Mouse (Mus musculus): ENCODE data around the gene Cox17.
"Not testable (repeated sequence)": the region's sequence is repeated elsewhere in the genome, so short reads cannot be mapped to it uniquely, and the experiment has no call there.

Gene Cox17

GRCm38 (mm10) chr16:38346529-38347325, at the start of gene Cox17, which contains the start of gene Gm21987:
Gene Cox17 (plus strand): TSS chr16:38346991.
Gene Gm21987 (plus strand): TSS chr16:38347040.
- in situ Hi-C loops (cut with MboI; ENCODE audit: low pct_unique_long_range_greater_than_20kb in 1 of 2, low sequenced_read_pairs in 2 of 2, unreplicated experiment in 1 of 2) = loop anchor here (10.0 kb wide), 3 partner anchors 118 to 148 kb away; no protein-coding TSS in a partner anchor

- in situ Hi-C loops (cut with MboI; ENCODE audit: low pct_unique_long_range_greater_than_20kb in 1 of 2, low sequenced_read_pairs in 2 of 2, unreplicated experiment in 1 of 2) = no loop called here
Measured at GRCm38 (mm10) chr16:38298410-38298809, 48.4 kb upstream of the Cox17 start.

DNA sequence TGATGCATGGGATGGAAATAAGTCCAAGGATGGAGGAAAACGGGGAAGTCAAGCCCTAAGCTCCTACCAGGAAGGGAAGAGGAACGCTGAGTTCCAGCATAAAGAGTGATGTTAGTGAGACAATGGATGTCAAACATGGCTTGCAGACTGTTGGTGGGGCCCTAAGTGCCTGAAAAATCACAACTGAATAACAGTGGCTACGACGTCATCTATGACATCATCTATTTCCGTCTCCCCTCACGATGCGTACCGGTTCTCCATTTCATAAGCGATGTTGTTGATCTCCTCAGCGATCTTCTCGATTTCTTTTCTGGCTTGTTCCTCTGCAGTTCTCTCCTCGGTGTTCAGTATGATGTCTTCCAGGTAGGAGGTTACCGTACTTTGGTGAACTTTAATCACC, 44.4 kb upstream of the Cox17 start:
- in situ Hi-C loops (cut with MboI; ENCODE audit: low pct_unique_long_range_greater_than_20kb in 1 of 2, low sequenced_read_pairs in 2 of 2, unreplicated experiment in 1 of 2) = no loop called here

GRCm38 (mm10) chr16:38304460-38305194, 42.2 kb upstream of the Cox17 start:
- in situ Hi-C loops (cut with MboI; ENCODE audit: low pct_unique_long_range_greater_than_20kb in 1 of 2, low sequenced_read_pairs in 2 of 2, unreplicated experiment in 1 of 2) = no loop called here

- in situ Hi-C loops (cut with MboI; ENCODE audit: low pct_unique_long_range_greater_than_20kb in 1 of 2, low sequenced_read_pairs in 2 of 2, unreplicated experiment in 1 of 2) = no loop called here
Measured at GRCm38 (mm10) chr16:38306571-38307220, 40.1 kb upstream of the Cox17 start.

GRCm38 (mm10) chr16:38307221-38307605, 39.6 kb upstream of the Cox17 start:
- in situ Hi-C loops (cut with MboI; ENCODE audit: low pct_unique_long_range_greater_than_20kb in 1 of 2, low sequenced_read_pairs in 2 of 2, unreplicated experiment in 1 of 2) = no loop called here

DNA sequence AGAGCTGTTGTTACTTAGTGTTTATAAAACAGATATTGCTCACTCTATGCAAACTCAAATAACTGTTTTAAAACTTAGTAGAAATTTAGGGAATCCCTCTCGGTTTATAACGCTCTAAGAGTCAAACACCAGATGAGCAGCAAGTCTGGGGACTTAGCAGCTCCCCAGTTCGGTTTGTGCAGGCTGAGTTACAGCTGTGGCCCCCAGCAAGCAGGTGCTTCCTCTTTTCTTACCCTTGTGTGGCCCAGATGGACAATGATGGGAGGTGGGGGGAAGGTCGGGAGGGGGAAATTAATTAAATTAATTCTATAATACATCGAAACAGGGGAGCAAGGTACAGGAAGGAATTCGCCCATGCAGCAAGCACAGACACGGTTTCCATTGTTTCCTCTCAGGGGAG, 39.1 kb upstream of the Cox17 start:
- in situ Hi-C loops (cut with MboI; ENCODE audit: low pct_unique_long_range_greater_than_20kb in 1 of 2, low sequenced_read_pairs in 2 of 2, unreplicated experiment in 1 of 2) = no loop called here

GRCm38 (mm10) chr16:38308195-38308594, 38.6 kb upstream of the Cox17 start:
- in situ Hi-C loops (cut with MboI; ENCODE audit: low pct_unique_long_range_greater_than_20kb in 1 of 2, low sequenced_read_pairs in 2 of 2, unreplicated experiment in 1 of 2) = no loop called here

- in situ Hi-C loops (cut with MboI; ENCODE audit: low pct_unique_long_range_greater_than_20kb in 1 of 2, low sequenced_read_pairs in 2 of 2, unreplicated experiment in 1 of 2) = no loop called here
Measured at GRCm38 (mm10) chr16:38318492-38318891, 28.3 kb upstream of the Cox17 start.

DNA sequence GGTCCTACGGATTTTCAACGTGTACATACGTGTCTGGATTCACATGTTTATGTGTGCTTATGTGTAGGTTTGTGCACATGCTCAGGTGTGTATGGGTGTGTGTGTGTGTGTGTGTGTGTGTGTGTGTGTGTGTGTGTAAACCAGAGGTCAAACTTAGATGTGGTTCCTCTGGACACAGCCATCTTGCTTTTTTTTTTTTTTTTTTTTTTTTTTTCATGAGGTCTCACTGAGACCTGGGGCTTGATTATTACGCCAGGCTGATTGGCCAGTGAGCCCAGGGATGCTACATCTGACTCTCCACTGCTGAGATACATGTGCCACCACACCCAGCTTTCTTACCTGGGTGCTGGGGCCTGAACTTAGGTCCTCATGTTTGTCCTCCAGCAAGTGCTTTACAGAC, 27.7 kb upstream of the Cox17 start:
- in situ Hi-C loops (cut with MboI; ENCODE audit: low pct_unique_long_range_greater_than_20kb in 1 of 2, low sequenced_read_pairs in 2 of 2, unreplicated experiment in 1 of 2) = no loop called here

DNA sequence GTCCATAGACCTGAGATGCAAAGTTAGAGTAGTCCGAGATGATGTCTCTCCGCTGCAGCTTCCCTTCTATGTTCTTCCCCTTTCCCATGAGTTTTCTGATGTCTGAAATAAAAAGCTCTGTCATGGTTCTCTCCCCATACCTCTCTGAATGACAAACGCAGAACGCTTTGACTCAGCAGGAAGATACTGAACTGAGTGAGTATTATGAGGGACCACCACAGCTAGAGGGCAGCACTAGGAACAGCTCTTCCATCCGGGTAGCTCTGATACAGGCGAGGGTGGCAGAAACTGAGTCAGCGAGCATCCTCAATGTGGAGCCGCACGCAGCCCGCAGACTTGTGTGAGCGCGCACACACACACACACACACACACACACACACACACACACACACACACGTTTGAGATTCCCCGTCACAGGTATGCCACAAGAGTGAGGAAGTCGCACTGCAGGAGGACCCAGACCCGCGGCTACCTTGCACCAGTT, 25.3 kb upstream of the Cox17 start:
- in situ Hi-C loops (cut with MboI; ENCODE audit: low pct_unique_long_range_greater_than_20kb in 1 of 2, low sequenced_read_pairs in 2 of 2, unreplicated experiment in 1 of 2) = no loop called here

DNA sequence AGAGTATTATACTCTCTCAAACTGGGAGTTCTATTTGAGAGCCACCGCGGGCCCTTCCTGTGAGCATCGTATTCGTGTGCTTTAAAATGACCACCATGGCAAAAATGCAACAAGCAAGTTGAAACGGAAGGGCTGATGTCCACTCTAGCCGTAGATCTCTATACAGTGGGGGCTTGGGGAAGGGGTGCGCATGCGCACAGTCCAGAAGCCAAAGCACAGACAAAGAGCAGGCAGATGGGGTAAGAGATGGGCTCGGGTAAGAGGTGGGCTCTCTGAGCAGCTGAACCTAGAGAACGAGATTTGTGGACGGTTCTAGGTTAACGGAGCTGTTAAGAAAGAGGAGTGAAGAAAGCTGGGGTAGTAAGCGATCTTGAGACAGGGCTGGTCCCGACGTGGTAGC, 22.5 kb upstream of the Cox17 start:
- in situ Hi-C loops (cut with MboI; ENCODE audit: low pct_unique_long_range_greater_than_20kb in 1 of 2, low sequenced_read_pairs in 2 of 2, unreplicated experiment in 1 of 2) = no loop called here

DNA sequence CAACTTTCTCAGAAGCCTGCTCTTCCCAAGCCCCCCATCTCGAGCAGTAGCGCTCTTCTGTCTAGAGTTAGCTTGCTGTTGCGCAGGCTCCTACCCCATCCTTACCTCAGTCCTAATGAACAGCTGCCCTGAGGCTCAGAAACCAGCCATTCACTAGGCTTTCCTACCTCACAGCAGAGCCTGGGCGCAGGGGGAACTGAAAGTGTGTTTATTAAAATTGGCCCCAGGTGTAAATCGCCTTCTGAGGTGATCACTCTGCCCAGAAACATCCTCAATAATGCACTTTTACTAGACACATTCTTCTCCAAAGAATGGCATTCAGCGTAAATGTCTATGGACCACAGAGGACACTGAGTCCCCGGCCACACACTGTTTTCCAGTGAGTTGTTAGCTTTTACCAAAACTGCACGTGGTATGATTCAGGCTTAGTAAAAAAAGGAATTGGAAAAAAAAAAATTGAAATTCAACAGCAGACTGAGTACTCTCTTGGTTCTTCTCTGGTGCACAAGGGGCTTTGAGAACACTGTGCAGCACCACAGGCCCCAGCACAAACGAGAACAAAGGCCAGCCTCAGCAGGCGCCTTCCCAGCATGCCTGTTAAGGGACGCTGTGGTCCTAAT, 19.9 kb upstream of the Cox17 start:
- in situ Hi-C loops (cut with MboI; ENCODE audit: low pct_unique_long_range_greater_than_20kb in 1 of 2, low sequenced_read_pairs in 2 of 2, unreplicated experiment in 1 of 2) = no loop called here

GRCm38 (mm10) chr16:38329340-38329739, 17.5 kb upstream of the Cox17 start:
- in situ Hi-C loops (cut with MboI; ENCODE audit: low pct_unique_long_range_greater_than_20kb in 1 of 2, low sequenced_read_pairs in 2 of 2, unreplicated experiment in 1 of 2) = no loop called here

GRCm38 (mm10) chr16:38334431-38334830, 12.4 kb upstream of the Cox17 start:
- in situ Hi-C loops (cut with MboI; ENCODE audit: low pct_unique_long_range_greater_than_20kb in 1 of 2, low sequenced_read_pairs in 2 of 2, unreplicated experiment in 1 of 2) = no loop called here

DNA sequence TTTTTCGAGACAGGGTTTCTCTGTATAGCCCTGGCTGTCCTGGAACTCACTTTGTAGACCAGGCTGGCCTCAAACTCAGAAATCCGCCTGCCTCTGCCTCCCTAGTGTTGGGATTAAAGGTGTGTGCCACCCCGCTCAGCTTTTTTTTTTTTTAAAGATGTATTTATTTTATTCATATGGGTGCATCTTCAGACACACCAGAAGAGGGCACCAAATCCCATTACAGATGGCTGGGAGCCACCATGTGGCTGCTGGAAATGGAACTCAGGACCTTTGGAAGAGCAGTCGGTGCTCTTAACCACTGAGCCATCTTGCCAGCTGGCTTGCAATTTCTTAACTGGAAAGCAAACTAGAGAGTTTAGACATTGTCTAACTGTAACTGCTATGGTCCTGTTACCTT, 8.7 kb upstream of the Cox17 start:
- in situ Hi-C loops (cut with MboI; ENCODE audit: low pct_unique_long_range_greater_than_20kb in 1 of 2, low sequenced_read_pairs in 2 of 2, unreplicated experiment in 1 of 2) = not testable (repeated sequence)

DNA sequence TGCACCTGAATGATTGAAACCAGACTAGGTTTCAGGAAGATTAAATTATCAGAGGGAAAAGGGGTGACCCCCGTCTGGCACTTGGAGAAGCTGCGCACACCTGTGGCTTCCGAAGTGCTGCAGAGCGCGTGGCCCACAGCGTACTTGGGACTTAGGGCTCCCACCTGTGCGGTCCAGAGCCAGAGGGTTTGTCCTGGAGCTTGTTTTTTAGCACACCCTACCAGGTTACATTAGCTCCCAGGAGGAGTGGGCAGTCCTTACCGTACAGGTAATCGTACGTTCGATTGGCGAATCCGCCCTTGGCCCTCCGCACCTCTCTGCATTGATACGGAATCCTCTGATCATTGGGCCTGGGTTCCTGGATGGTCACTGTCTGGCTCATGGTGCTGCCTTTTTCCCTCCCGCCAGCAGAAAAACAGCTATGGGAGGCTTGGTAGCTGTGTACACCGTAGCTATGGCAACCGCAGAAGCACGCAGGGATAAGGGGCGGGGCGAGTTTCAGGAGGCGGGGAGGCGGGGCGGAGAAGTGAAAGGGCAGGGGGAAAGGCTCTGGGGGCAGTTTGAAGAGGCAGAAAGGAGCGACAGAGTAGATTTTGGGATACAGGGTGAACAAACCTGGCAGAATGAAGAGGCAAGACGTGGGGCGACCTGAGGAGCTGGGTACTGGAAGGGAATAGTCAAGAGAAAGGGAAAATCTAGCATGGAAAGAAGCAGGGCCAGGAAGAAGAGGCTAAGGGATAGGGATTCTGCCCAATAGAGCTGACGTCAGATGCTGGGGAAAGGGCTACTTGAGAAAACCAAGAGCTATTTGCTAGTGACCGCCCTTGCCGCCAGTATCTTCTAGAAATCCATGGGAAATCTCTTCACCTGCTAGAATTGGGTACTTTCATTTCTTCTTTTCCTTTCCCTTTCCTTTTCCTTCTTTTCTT, 5.1 kb upstream of the Cox17 start, which contains the start of gene Maats1:
Gene Maats1 (minus strand): TSS at position 748 of the 929 bp plus-strand sequence.
- in situ Hi-C loops (cut with MboI; ENCODE audit: low pct_unique_long_range_greater_than_20kb in 1 of 2, low sequenced_read_pairs in 2 of 2, unreplicated experiment in 1 of 2) = loop anchor here (10.0 kb wide), 3 partner anchors 123 to 153 kb away; no protein-coding TSS in a partner anchor

All from mouse embryonic stem cell (cell line).